Mouse (Mus musculus) embryonic facial prominence, embryonic 14.5 days (tissue): Measurements from ENCODE around the gene Mpp4. TPM values are rescaled to one million over a fixed set of nuclear protein-coding genes. Genes with fewer than 3 reads are reported as not detected.

Source experiments
- ATAC-seq: fragments of 200-750 bp; cut with Nextera tagmentation; 2 replicates; pipeline ENCODE4 v1.8.0; 2017; ENCODE audit warnings: low read depth, moderate number of reproducible peaks, moderate TSS enrichment
- DNase-seq: peaks from one replicate; pipeline ENCODE4 v3.0.0-alpha.2; 2015; ENCODE audit warnings: low spot score
- H3K27ac ChIP-seq: fragments of 300-500 bp; sonication (generic); replicated peaks from 2 replicates; pipeline ENCODE4 v1.5.1; 2014; ENCODE audit warnings: low read depth, mild to moderate bottlenecking, low read length, moderate library complexity
- H3K27me3 ChIP-seq: fragments of 300-500 bp; sonication (generic); replicated peaks from 2 replicates; pipeline ENCODE4 v1.6.1; 2014; ENCODE audit warnings: low read length; ENCODE audit not compliant: control insufficient read depth, insufficient read depth
- H3K36me3 ChIP-seq: fragments of 300-500 bp; sonication (generic); 2 replicates; pipeline ENCODE4 v1.6.1; 2014; ENCODE audit warnings: low read length, mixed read lengths; ENCODE audit not compliant: control insufficient read depth, insufficient read depth
- H3K4me1 ChIP-seq: fragments of 300-500 bp; sonication (generic); 2 replicates; pipeline ENCODE4 v1.6.1; 2014; ENCODE audit warnings: antibody characterized with exemption, low read length; ENCODE audit not compliant: control insufficient read depth, insufficient read depth
- H3K4me2 ChIP-seq: fragments of 300-500 bp; sonication (generic); 2 replicates; pipeline ENCODE4 v1.6.1; 2014; ENCODE audit warnings: low read depth, mild to moderate bottlenecking, low read length, moderate library complexity, mixed read lengths
- H3K4me3 ChIP-seq: fragments of 300-500 bp; sonication (generic); 2 replicates; pipeline ENCODE4 v1.5.1; 2014; ENCODE audit warnings: low read depth, mild to moderate bottlenecking, low read length
- H3K9ac ChIP-seq: fragments of 300-500 bp; sonication (generic); 2 replicates; pipeline ENCODE4 v1.6.1; 2014; ENCODE audit warnings: low read depth, mild to moderate bottlenecking, low read length, moderate library complexity, mixed read lengths
- H3K9me3 ChIP-seq: fragments of 300-500 bp; sonication (generic); 2 replicates; pipeline ENCODE4 v1.6.1; 2016; ENCODE audit warnings: low read length; ENCODE audit not compliant: control insufficient read depth
- WGBS: fragments of 180-500 bp; shearing (Covaris S2); extraction: QIAGEN DNeasy Blood & Tissue Kit; methylation state at CpG from one replicate; pipeline ENCODE4 v1.1.7; 2014; 5-methylcytosine and 5-hydroxymethylcytosine counted together
- polyA plus RNA-seq: library from polyadenylated mRNA; unstranded; fragments of >200 nt; fragmentation: Nextera tagmentation; extraction: Ambion mirVana; gene quantifications from 2 replicates; pipeline ENCODE4 v1.2.1, GENCODE M21; 2014

The Mpp4 gene
- polyA plus RNA-seq, 1 experiment from 2014 or later = 0.26 TPM

GRCm38 (mm10) chr1:59194979-59195378, 31.8 kb upstream of the Mpp4 start:
- no peak overlapping the region for H3K27ac ChIP-seq
- ATAC-seq = no peak
- H3K27me3 ChIP-seq = no peaks in the 10 kb centered on the region
- no peak overlapping the region for H3K4me3 ChIP-seq
- H3K4me1 ChIP-seq = no peaks in the 10 kb centered on the region
- no peak for DNase-seq
- no peaks in the 10 kb centered on the region for H3K9me3 ChIP-seq
- 63% methylated on average over 6 of the region's 6 CpGs for WGBS
- no peak overlapping the region for H3K4me2 ChIP-seq
- H3K9ac ChIP-seq = no peak overlapping the region
- H3K36me3 ChIP-seq = peaks cover 57% of the 10 kb centered on the region

GRCm38 (mm10) chr1:59187786-59188185, 24.6 kb upstream of the Mpp4 start:
- Histone ChIP-seq H3K9me3 (no peaks in the 10 kb centered on the region), H3K4me1 (no peaks in the 10 kb centered on the region), H3K36me3 (peaks cover 47% of the 10 kb centered on the region), H3K4me3 (no peak overlapping the region), H3K9ac (no peak overlapping the region), H3K27me3 (no peaks in the 10 kb centered on the region), H3K4me2 (no peak overlapping the region), H3K27ac (no peak overlapping the region)
- ATAC-seq (no peak), DNase-seq (no peak)
- 83% methylated on average over 5 of the region's 5 CpGs for WGBS

GRCm38 (mm10) chr1:59186317-59186716, 23.1 kb upstream of the Mpp4 start:
- no peak overlapping the region for H3K4me3 ChIP-seq
- no peak for DNase-seq
- no peak overlapping the region for H3K4me2 ChIP-seq
- H3K27ac ChIP-seq = no peak overlapping the region
- no peak for ATAC-seq
- H3K36me3 ChIP-seq = peaks cover 52% of the 10 kb centered on the region
- 85% methylated on average over 10 of the region's 10 CpGs for WGBS
- H3K27me3 ChIP-seq = no peaks in the 10 kb centered on the region
- H3K9me3 ChIP-seq = no peaks in the 10 kb centered on the region
- no peak overlapping the region for H3K9ac ChIP-seq
- H3K4me1 ChIP-seq = no peaks in the 10 kb centered on the region

- no peak for DNase-seq
- no peaks in the 10 kb centered on the region for H3K9me3 ChIP-seq
- WGBS = 84% methylated on average over 9 of the region's 9 CpGs
- H3K27ac ChIP-seq = no peak overlapping the region
- H3K9ac ChIP-seq = no peak overlapping the region
- H3K4me2 ChIP-seq = no peak overlapping the region
- H3K27me3 ChIP-seq = no peaks in the 10 kb centered on the region
- no peak for ATAC-seq
- no peaks in the 10 kb centered on the region for H3K4me1 ChIP-seq
- H3K36me3 ChIP-seq = peaks cover 43% of the 10 kb centered on the region
- H3K4me3 ChIP-seq = no peak overlapping the region
These were observed 22.2 kb upstream of the Mpp4 start for GRCm38 (mm10) chr1:59185410-59185809.

GRCm38 (mm10) chr1:59183045-59183444, 19.9 kb upstream of the Mpp4 start:
- Histone ChIP-seq H3K36me3 (peaks cover 54% of the 10 kb centered on the region), H3K9ac (no peak overlapping the region)
- no peak for ATAC-seq

GRCm38 (mm10) chr1:59182373-59182772, 19.2 kb upstream of the Mpp4 start:
- no peak overlapping the region for H3K4me3 ChIP-seq
- H3K9me3 ChIP-seq = no peaks in the 10 kb centered on the region
- H3K27me3 ChIP-seq = no peaks in the 10 kb centered on the region
- no peak for ATAC-seq
- WGBS = 93% methylated on average over 2 of the region's 2 CpGs
- H3K9ac ChIP-seq = no peak overlapping the region
- no peak for DNase-seq
- no peak overlapping the region for H3K27ac ChIP-seq
- H3K36me3 ChIP-seq = peaks cover 60% of the 10 kb centered on the region
- no peaks in the 10 kb centered on the region for H3K4me1 ChIP-seq
- H3K4me2 ChIP-seq = no peak overlapping the region

More at GRCm38 (mm10) chr1:59183045-59183444, 19.9 kb upstream of the Mpp4 start:
- Histone ChIP-seq H3K4me2 (no peak overlapping the region), H3K27me3 (no peaks in the 10 kb centered on the region), H3K4me3 (no peak overlapping the region), H3K9me3 (no peaks in the 10 kb centered on the region), H3K4me1 (no peaks in the 10 kb centered on the region), H3K27ac (no peak overlapping the region)
- no peak for DNase-seq
- 88% methylated on average over 4 of the region's 4 CpGs for WGBS

- DNase-seq (no peak), ATAC-seq (no peak)
- H3K4me2 ChIP-seq = no peak overlapping the region
- H3K27ac ChIP-seq = no peak overlapping the region
- no peak overlapping the region for H3K4me3 ChIP-seq
- WGBS = 83% methylated on average over 3 of the region's 3 CpGs
- no peaks in the 10 kb centered on the region for H3K27me3 ChIP-seq
- H3K9ac ChIP-seq = no peak overlapping the region
- no peaks in the 10 kb centered on the region for H3K9me3 ChIP-seq
- peaks cover 60% of the 10 kb centered on the region for H3K36me3 ChIP-seq
- no peaks in the 10 kb centered on the region for H3K4me1 ChIP-seq
These were observed 16.8 kb upstream of the Mpp4 start for GRCm38 (mm10) chr1:59180003-59180402.

- Histone ChIP-seq H3K36me3 (peaks cover 53% of the 10 kb centered on the region), H3K9me3 (no peaks in the 10 kb centered on the region), H3K4me3 (no peak overlapping the region), H3K4me1 (no peaks in the 10 kb centered on the region), H3K27me3 (no peaks in the 10 kb centered on the region), H3K4me2 (no peak overlapping the region), H3K27ac (no peak overlapping the region), H3K9ac (no peak overlapping the region)
- 94% methylated on average over 10 of the region's 10 CpGs for WGBS
- DNase-seq = no peak
- ATAC-seq = no peak
These were observed 15.2 kb upstream of the Mpp4 start for GRCm38 (mm10) chr1:59178401-59178800.

GRCm38 (mm10) chr1:59174514-59175373, 11.6 kb upstream of the Mpp4 start:
- no peak for DNase-seq
- Histone ChIP-seq H3K27me3 (no peaks in the 10 kb centered on the region), H3K4me1 (no peaks in the 10 kb centered on the region), H3K9me3 (no peaks in the 10 kb centered on the region), H3K9ac (no peak overlapping the region), H3K27ac (no peak overlapping the region), H3K36me3 (peaks cover 52% of the 10 kb centered on the region), H3K4me2 (no peak overlapping the region), H3K4me3 (no peak overlapping the region)
- no peak for ATAC-seq
- 62% methylated on average over 10 of the region's 10 CpGs for WGBS
